In the genomic region with DNA sequence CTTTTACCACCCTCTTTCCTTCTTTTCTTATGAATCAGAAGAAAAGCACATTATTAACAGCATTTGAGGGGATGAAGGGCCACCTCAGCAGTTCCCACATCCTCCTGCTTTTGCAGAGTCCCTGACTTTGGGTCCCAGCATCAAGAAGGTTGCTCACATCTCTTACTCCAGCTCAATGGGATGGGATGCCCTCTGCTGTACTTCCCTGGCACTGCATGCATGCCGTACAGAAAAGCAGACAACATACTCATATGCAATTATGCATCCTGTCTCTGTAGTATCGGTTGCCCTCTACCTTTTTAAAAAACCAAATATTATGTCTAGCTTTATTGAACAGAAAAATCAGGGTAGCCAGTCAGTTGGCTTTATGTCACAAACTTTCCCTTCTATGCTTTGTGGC, we compare ENCODE assay signal across 9 mouse cellular contexts. TPM values are rescaled to one million over a fixed set of nuclear protein-coding genes. Genes with fewer than 3 reads are reported as not detected.
DNase-seq lines count a peak whose midpoint lies in the region; ATAC-seq and TF ChIP-seq lines count a peak whose summit lies in the region.
"Had no signal": no experiment of that assay in that cellular context is flagged by ENCODE, and none has a peak within 500 bp of the region (broad histone marks: within the 10 kb centered on the region; RNA-seq: fewer than 3 reads in every experiment).

No protein-coding gene starts in this region.

- peak; percentile 13 to 66 for DNase-seq in adrenal gland, adult (ENCODE audit: inconsistent age in 2 of 2, low spot score in 1 of 2)
- DNase-seq in adrenal gland, adult 18-20 months (ENCODE audit: low spot score in 2 of 2): no peak
- DNase-seq in A20 (ENCODE audit: low read depth, low spot score): peak; percentile 18
- peak; percentile 26 for DNase-seq in embryo, embryonic 10.5 days (ENCODE audit: low spot score)
- DNase-seq in spleen, adult 18-20 months: no peak
- DNase-seq in urinary bladder, postnatal 4 days (ENCODE audit: low spot score in 2 of 2): no peak
- DNase-seq: lung, postnatal 14 days had no signal

- H3K27me3 ChIP-seq in intestine, postnatal 0 days (replicated peaks; ENCODE audit: control insufficient read depth, insufficient read depth, low read length): no peaks in the 10 kb centered on the region
- H3K27me3 ChIP-seq in intestine, embryonic 15.5 days (replicated peaks): no peaks in the 10 kb centered on the region

- TF ChIP-seq CTCF in intestine, postnatal 0 days (IDR thresholded peaks at IDR 0.05; ENCODE audit: low read depth): peak; percentile 52

- no peaks in the 10 kb centered on the region for H3K9me3 ChIP-seq in intestine, postnatal 0 days (ENCODE audit: control insufficient read depth)
- no peaks in the 10 kb centered on the region for H3K9me3 ChIP-seq in intestine, embryonic 15.5 days

- 59% methylated on average over 2 of the region's 2 CpGs for WGBS in intestine, postnatal 0 days
- 63% methylated on average over 2 of the region's 2 CpGs for WGBS in intestine, embryonic 15.5 days

- no peaks in the 10 kb centered on the region for H3K4me1 ChIP-seq in intestine, postnatal 0 days (replicated peaks; ENCODE audit: control insufficient read depth, insufficient read depth, low read length)
- H3K4me1 ChIP-seq in intestine, embryonic 15.5 days (replicated peaks): no peaks in the 10 kb centered on the region

- H3K27ac ChIP-seq in intestine, postnatal 0 days (ENCODE audit: low read depth, low read length): no peak overlapping the region
- H3K27ac ChIP-seq in intestine, embryonic 15.5 days: no peak overlapping the region

- no peak overlapping the region for H3K4me3 ChIP-seq in intestine, postnatal 0 days (ENCODE audit: low read depth, low read length)
- H3K4me3 ChIP-seq in intestine, embryonic 15.5 days (replicated peaks): no peak overlapping the region

- H3K4me2 ChIP-seq in intestine, postnatal 0 days (replicated peaks; ENCODE audit: low read depth): no peak overlapping the region
- H3K4me2 ChIP-seq in intestine, embryonic 15.5 days (replicated peaks): no peak overlapping the region

- H3K9ac ChIP-seq in intestine, postnatal 0 days (ENCODE audit: low read depth, low read length): no peak overlapping the region
- H3K9ac ChIP-seq in intestine, embryonic 15.5 days: no peak overlapping the region

- H3K36me3 ChIP-seq in intestine, postnatal 0 days (ENCODE audit: control insufficient read depth, insufficient read depth): no peaks in the 10 kb centered on the region
- H3K36me3 ChIP-seq in intestine, embryonic 15.5 days: no peaks in the 10 kb centered on the region

- no peak for ATAC-seq in intestine, postnatal 0 days
- ATAC-seq in intestine, embryonic 15.5 days: no peak

RNA-seq across cellular contexts. Expression of a gene that starts 37.8 kb away (rescaled TPM):
- total RNA-seq in adrenal gland, adult 18-20 months (2021): 10 to 100 TPM in 1 of 2 experiments, 1 to 10 TPM in 1; 7.2 to 11.8 TPM
- 1.0 and 1.1 TPM in 2 replicates for polyA plus RNA-seq in intestine, postnatal 0 days (2015; fragmentation: Nextera tagmentation; extraction: Ambion mirVana)
- polyA plus RNA-seq in intestine, embryonic 15.5 days (2015; fragmentation: Nextera tagmentation; extraction: Ambion mirVana): 2.3 and 3.3 TPM in 2 replicates

Comparison
In these comparisons a context has a peak if more than half of its experiments do, and no peak if none do; other contexts are left out.
1. DNase-seq: peak in adrenal gland, adult (2 of 2), A20 (single experiment) and embryo, embryonic 10.5 days (single experiment); none in adrenal gland, adult 18-20 months (0 of 2), spleen, adult 18-20 months (0 of 2) and urinary bladder, postnatal 4 days (0 of 2).